In genomic region chr10:19009186-19009672, GRCm38 (mm10) we compare ENCODE assay signal across 9 mouse cellular contexts. TPM values are rescaled to one million over a fixed set of nuclear protein-coding genes. Genes with fewer than 3 reads are reported as not detected.
DNase-seq lines count a peak whose midpoint lies in the region; ATAC-seq and TF ChIP-seq lines count a peak whose summit lies in the region.
"Had no signal": no experiment of that assay in that cellular context is flagged by ENCODE, and none has a peak within 500 bp of the region (broad histone marks: within the 10 kb centered on the region; RNA-seq: fewer than 3 reads in every experiment).

No protein-coding gene starts in this region.

- H3K9me3 ChIP-seq in heart, embryonic 12.5 days (replicated peaks) = no peaks in the 10 kb centered on the region
- H3K9me3 ChIP-seq in liver, postnatal 0 days (ENCODE audit: low read length) = no peaks in the 10 kb centered on the region
- H3K9me3 ChIP-seq in midbrain, postnatal 0 days (ENCODE audit: low read length) = no peaks in the 10 kb centered on the region
- no peaks in the 10 kb centered on the region for H3K9me3 ChIP-seq in forebrain, postnatal 0 days (ENCODE audit: low read length)

- no peak overlapping the region for H3K27ac ChIP-seq in heart, embryonic 12.5 days (ENCODE audit: poor library complexity, severe bottlenecking)
- peak overlapping the region; percentile 85 for H3K27ac ChIP-seq in liver, postnatal 0 days (ENCODE audit: low read depth)
- no peak overlapping the region for H3K27ac ChIP-seq in midbrain, postnatal 0 days (ENCODE audit: low read depth, low read length)
- no peak overlapping the region for H3K27ac ChIP-seq in forebrain, postnatal 0 days (ENCODE audit: low read depth, low read length)

- TF ChIP-seq EP300 in liver, postnatal 0 days (IDR thresholded peaks at IDR 0.05; ENCODE audit: low read depth) = peak; percentile 85

- H3K4me2 ChIP-seq in heart, embryonic 12.5 days = peak overlapping the region; percentile 29; the same call in 1 of the 2 replicates
- peak overlapping the region; percentile 65 for H3K4me2 ChIP-seq in liver, postnatal 0 days (ENCODE audit: low read depth, low read length)
- no peak overlapping the region for H3K4me2 ChIP-seq in midbrain, postnatal 0 days (ENCODE audit: low read depth, low read length, poor library complexity, severe bottlenecking)
- H3K4me2 ChIP-seq in forebrain, postnatal 0 days (ENCODE audit: low read depth) = no peak overlapping the region
- H3K4me2 ChIP-seq: lung, embryonic 14.5 days had no signal

- 60% methylated on average over 8 of the region's 8 CpGs for WGBS in heart, embryonic 12.5 days
- 34% methylated on average over 8 of the region's 8 CpGs for WGBS in liver, postnatal 0 days (ENCODE audit: insufficient replicate concordance)
- WGBS in midbrain, postnatal 0 days = 64% methylated on average over 8 of the region's 8 CpGs
- WGBS in forebrain, postnatal 0 days = 81% methylated on average over 8 of the region's 8 CpGs

- DNase-seq in urinary bladder, postnatal 36 days (ENCODE audit: low spot score in 2 of 2) = peak; percentile 10 to 57
- no peak for DNase-seq in urinary bladder, adult 2 months (ENCODE audit: low spot score)
- peak; percentile 54 for DNase-seq in liver, postnatal 0 days
- peak; percentile 63 for DNase-seq in yolk sac, embryonic 10.5 days (ENCODE audit: low spot score)
- DNase-seq in midbrain, postnatal 0 days (ENCODE audit: low spot score) = no peak
- no peak for DNase-seq in forebrain, postnatal 0 days
- DNase-seq in layer of hippocampus, postnatal 10 days (ENCODE audit: low spot score in 2 of 2) = no peak
- DNase-seq: lung, embryonic 14.5 days had no signal

- ATAC-seq in heart, embryonic 12.5 days (ENCODE audit: insufficient number of reproducible peaks, low FRiP score) = no peak
- ATAC-seq in liver, postnatal 0 days = peak; percentile 92
- ATAC-seq in midbrain, postnatal 0 days (ENCODE audit: low FRiP score) = no peak
- no peak for ATAC-seq in forebrain, postnatal 0 days

- H3K36me3 ChIP-seq in heart, embryonic 12.5 days = peaks cover 29% of the 10 kb centered on the region
- peaks cover 44% of the 10 kb centered on the region for H3K36me3 ChIP-seq in liver, postnatal 0 days (replicated peaks; ENCODE audit: insufficient read depth, low read length)
- H3K36me3 ChIP-seq in midbrain, postnatal 0 days (ENCODE audit: insufficient read depth, low read length) = peaks cover 20% of the 10 kb centered on the region
- H3K36me3 ChIP-seq in forebrain, postnatal 0 days (ENCODE audit: insufficient read depth) = peaks cover 23% of the 10 kb centered on the region

- H3K4me3 ChIP-seq in heart, embryonic 12.5 days = no peak overlapping the region
- peak overlapping the region; percentile 32 for H3K4me3 ChIP-seq in liver, postnatal 0 days (ENCODE audit: low read depth, low read length)
- no peak overlapping the region for H3K4me3 ChIP-seq in midbrain, postnatal 0 days (ENCODE audit: low read depth, low read length)
- H3K4me3 ChIP-seq in forebrain, postnatal 0 days (ENCODE audit: low read depth, low read length) = no peak overlapping the region

- TF ChIP-seq CTCF in liver, postnatal 0 days (IDR thresholded peaks at IDR 0.05; ENCODE audit: low read depth) = no peak
- no peak for TF ChIP-seq CTCF in midbrain, postnatal 0 days (IDR thresholded peaks at IDR 0.05)
- TF ChIP-seq CTCF in forebrain, postnatal 0 days (IDR thresholded peaks at IDR 0.05; ENCODE audit: low read depth) = no peak

- no peak overlapping the region for H3K9ac ChIP-seq in heart, embryonic 12.5 days
- peak overlapping the region; percentile 6; the same call in 1 of the 2 replicates for H3K9ac ChIP-seq in liver, postnatal 0 days (replicated peaks)
- no peak overlapping the region for H3K9ac ChIP-seq in midbrain, postnatal 0 days (replicated peaks; ENCODE audit: low read length, poor library complexity, severe bottlenecking)
- H3K9ac ChIP-seq in forebrain, postnatal 0 days = no peak overlapping the region
- H3K9ac ChIP-seq: lung, embryonic 14.5 days had no signal

- H3K4me1 ChIP-seq in heart, embryonic 12.5 days (replicated peaks) = peaks cover 17% of the 10 kb centered on the region
- peaks cover 41% of the 10 kb centered on the region for H3K4me1 ChIP-seq in liver, postnatal 0 days (ENCODE audit: insufficient read depth)
- no peaks in the 10 kb centered on the region for H3K4me1 ChIP-seq in midbrain, postnatal 0 days (ENCODE audit: insufficient read depth, low read length)
- H3K4me1 ChIP-seq in forebrain, postnatal 0 days (ENCODE audit: insufficient read depth) = 0 out of 2 replicates have a peak, but pooled peaks cover 1% of the 10 kb centered on the region

- no peaks in the 10 kb centered on the region for H3K27me3 ChIP-seq in heart, embryonic 12.5 days (replicated peaks)
- no peaks in the 10 kb centered on the region for H3K27me3 ChIP-seq in liver, postnatal 0 days (ENCODE audit: insufficient read depth, low read length)
- H3K27me3 ChIP-seq in midbrain, postnatal 0 days (ENCODE audit: insufficient read depth, low read length) = no peaks in the 10 kb centered on the region
- H3K27me3 ChIP-seq in forebrain, postnatal 0 days (ENCODE audit: insufficient read depth, low read length) = no peaks in the 10 kb centered on the region

RNA-seq across cellular contexts. Expression of gene Tnfaip3, which starts 6.2 kb away (rescaled TPM):
- polyA plus RNA-seq in urinary bladder, adult 2 months (2012; rRNA removed) = 3.7 and 4.4 TPM in 2 replicates
- polyA plus RNA-seq in heart, embryonic 12.5 days (2016; fragmentation: Nextera tagmentation; extraction: Ambion mirVana) = 3.3 and 3.9 TPM in 2 replicates
- polyA plus RNA-seq in liver, postnatal 0 days (2015; fragmentation: Nextera tagmentation; extraction: Ambion mirVana) = 0.89 and 1.3 TPM in 2 replicates
- 3.6 TPM in 2 replicates for total RNA-seq in midbrain, postnatal 0 days (2014; rRNA removed)
- polyA plus RNA-seq in midbrain, postnatal 0 days (2015; fragmentation: Nextera tagmentation; extraction: Ambion mirVana) = 1.2 and 1.4 TPM in 2 replicates
- 3.3 and 3.5 TPM in 2 replicates for total RNA-seq in forebrain, postnatal 0 days (2014; rRNA removed)
- polyA plus RNA-seq in forebrain, postnatal 0 days (2015; fragmentation: Nextera tagmentation; extraction: Ambion mirVana) = 1.0 and 1.2 TPM in 2 replicates
- total RNA-seq in layer of hippocampus, postnatal 10 days (2021) = 1 to 10 TPM; 5.0 to 5.9 TPM

Comparison
In these comparisons a context has a peak if more than half of its experiments do, and no peak if none do; other contexts are left out.
1. DNase-seq: peak in urinary bladder, postnatal 36 days (2 of 2), liver, postnatal 0 days (single experiment) and yolk sac, embryonic 10.5 days (single experiment); none in urinary bladder, adult 2 months (single experiment), midbrain, postnatal 0 days (single experiment), forebrain, postnatal 0 days (single experiment) and layer of hippocampus, postnatal 10 days (0 of 2).
2. H3K4me2 ChIP-seq: peak in heart, embryonic 12.5 days (single experiment) and liver, postnatal 0 days (single experiment); none in midbrain, postnatal 0 days (single experiment) and forebrain, postnatal 0 days (single experiment).